Mouse (Mus musculus) ovary, postnatal 36 days (tissue): ENCODE measurements around the gene Rgcc.

Experiments
- DNase-seq: peaks from one replicate; pipeline ENCODE4 v3.0.0; 2022; ENCODE audit warnings: low spot score, mixed read lengths

Gene Rgcc

GRCm38 (mm10) chr14:79241656-79242385, 59.6 kb downstream of the Rgcc start:
- no peak for DNase-seq

DNA sequence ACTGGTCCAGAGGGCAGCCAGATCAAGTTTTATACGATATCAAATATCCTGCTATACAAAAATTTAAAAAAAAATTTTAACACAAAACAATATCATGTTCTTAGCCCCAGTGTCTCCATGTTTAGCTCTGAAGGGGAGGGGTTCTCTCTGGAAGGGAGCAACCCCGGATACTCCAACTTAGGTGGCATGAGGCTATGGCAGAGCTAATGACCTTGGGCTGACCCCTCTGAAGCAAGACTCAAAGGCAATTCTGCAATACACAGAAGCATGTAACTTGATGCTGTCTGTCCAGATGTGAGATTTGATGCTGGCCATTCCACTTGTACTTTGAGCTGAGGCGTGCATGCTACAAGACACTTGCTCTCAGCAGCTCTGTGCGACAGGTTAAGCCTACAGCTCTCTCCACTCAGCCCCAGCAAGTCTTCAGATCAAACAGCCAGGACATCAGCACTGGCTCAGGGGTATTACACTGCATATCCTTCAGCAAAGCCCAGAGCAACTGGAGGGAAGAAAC, 60.3 kb downstream of the Rgcc start:
- DNase-seq, result no peak

DNA sequence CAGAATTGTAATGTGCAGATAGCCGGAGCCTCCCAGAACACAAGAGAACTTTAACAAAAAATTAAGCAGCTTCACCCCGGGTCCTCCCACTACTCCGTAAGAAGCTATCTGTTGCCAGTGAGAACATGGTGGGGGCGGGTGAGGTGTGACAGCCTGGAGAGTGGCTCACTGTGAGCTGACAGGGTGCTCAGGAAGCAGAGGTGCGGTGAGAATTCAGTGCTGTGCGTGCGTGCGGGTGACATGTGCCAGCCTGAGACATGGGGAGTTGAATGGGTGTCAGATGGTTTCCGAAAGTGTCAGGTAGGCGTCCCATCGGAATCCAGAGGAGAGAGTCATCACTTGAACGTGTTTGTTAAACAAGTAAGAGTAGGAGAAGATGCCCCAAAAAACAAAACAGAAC, 62.0 kb downstream of the Rgcc start:
- DNase-seq, result no peak
